Mouse (Mus musculus): ENCODE measurements around the gene Rnf8. TPM values are rescaled to one million over a fixed set of nuclear protein-coding genes. Genes with fewer than 3 reads are reported as not detected.

Gene Rnf8
- polyA plus RNA-seq, 1 experiment = 31.1 TPM

- DNase-seq = no peak
- H3K4me3 ChIP-seq (replicated peaks; ENCODE audit: extremely low read depth, low read depth, low read length) = no peak overlapping the region
- 83% methylated on average over 4 of the region's 4 CpGs for WGBS
- peaks cover 8% of the 10 kb centered on the region for H3K4me1 ChIP-seq (ENCODE audit: control insufficient read depth, insufficient read depth, low read length)
- no peak for TF ChIP-seq POLR2A (IDR thresholded peaks at IDR 0.05; ENCODE audit: borderline replicate concordance, extremely low read depth, low read depth, low read length)
- TF ChIP-seq CTCF (IDR thresholded peaks at IDR 0.05; ENCODE audit: insufficient read depth, low read length) = no peak
Observed at GRCm38 (mm10) chr17:29669030-29669429, 54.4 kb downstream of the Rnf8 start.

DNA sequence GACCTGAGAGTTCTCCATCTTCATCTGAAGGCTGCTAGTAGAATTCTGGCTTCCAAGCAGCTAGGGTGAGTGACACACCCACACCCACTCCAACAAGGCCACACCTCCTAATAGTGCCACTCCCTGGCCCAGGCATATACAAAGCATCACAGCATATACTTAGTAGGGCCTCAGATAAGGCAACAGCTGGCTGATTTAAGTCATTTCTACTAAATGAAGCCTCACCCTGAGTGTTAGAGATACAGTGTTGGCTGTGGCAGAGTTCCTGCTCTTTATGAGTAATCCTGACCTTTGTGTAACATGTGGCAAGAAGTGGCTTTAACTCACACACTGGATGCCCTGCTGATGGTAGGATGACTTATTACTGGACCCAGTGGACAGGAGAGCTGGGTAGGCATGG lies 55.3 kb downstream of the Rnf8 start:
- no peak for DNase-seq
- H3K4me1 ChIP-seq (ENCODE audit: control insufficient read depth, insufficient read depth, low read length) = peaks cover 8% of the 10 kb centered on the region
- no peak for TF ChIP-seq CTCF (IDR thresholded peaks at IDR 0.05; ENCODE audit: insufficient read depth, low read length)
- no peak for TF ChIP-seq POLR2A (IDR thresholded peaks at IDR 0.05; ENCODE audit: borderline replicate concordance, extremely low read depth, low read depth, low read length)
- H3K4me3 ChIP-seq (replicated peaks; ENCODE audit: extremely low read depth, low read depth, low read length) = no peak overlapping the region

DNA sequence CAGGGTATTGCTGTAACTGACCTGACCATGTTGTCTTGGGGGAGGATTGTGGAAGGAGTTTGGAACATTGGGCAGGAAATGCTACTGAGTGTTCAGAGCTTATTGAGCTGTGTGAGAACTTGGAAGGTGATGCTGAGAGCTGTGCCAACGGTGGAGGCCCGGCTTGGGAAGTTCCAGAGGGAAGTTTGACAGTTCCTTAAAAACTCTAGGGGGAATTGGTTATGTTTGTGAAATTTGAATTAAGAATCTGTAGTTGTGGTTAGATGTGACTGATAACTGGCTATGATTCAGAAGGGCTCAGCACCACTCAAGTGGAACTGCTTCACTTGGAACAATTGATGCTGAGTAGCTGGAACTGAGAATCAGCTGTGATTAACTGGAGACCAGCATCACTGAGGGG lies 56.4 kb downstream of the Rnf8 start:
- Histone ChIP-seq H3K4me1 (ENCODE audit: control insufficient read depth, insufficient read depth, low read length) (peaks cover 8% of the 10 kb centered on the region), H3K4me3 (replicated peaks; ENCODE audit: extremely low read depth, low read depth, low read length) (no peak overlapping the region)
- TF ChIP-seq CTCF (IDR thresholded peaks at IDR 0.05; ENCODE audit: insufficient read depth, low read length) (no peak), POLR2A (IDR thresholded peaks at IDR 0.05; ENCODE audit: borderline replicate concordance, extremely low read depth, low read depth, low read length) (no peak)
- 48% methylated on average over 2 of the region's 2 CpGs for WGBS
- DNase-seq = no peak

GRCm38 (mm10) chr17:29673325-29673724 lies 58.7 kb downstream of the Rnf8 start:
- TF ChIP-seq POLR2A (IDR thresholded peaks at IDR 0.05; ENCODE audit: borderline replicate concordance, extremely low read depth, low read depth, low read length) (no peak), CTCF (IDR thresholded peaks at IDR 0.05; ENCODE audit: insufficient read depth, low read length) (no peak)
- H3K4me3 ChIP-seq (replicated peaks; ENCODE audit: extremely low read depth, low read depth, low read length) = no peak overlapping the region
- WGBS = 86% methylated on average over 4 of the region's 4 CpGs
- H3K4me1 ChIP-seq (ENCODE audit: control insufficient read depth, insufficient read depth, low read length) = peaks cover 8% of the 10 kb centered on the region
- no peak for DNase-seq

DNA sequence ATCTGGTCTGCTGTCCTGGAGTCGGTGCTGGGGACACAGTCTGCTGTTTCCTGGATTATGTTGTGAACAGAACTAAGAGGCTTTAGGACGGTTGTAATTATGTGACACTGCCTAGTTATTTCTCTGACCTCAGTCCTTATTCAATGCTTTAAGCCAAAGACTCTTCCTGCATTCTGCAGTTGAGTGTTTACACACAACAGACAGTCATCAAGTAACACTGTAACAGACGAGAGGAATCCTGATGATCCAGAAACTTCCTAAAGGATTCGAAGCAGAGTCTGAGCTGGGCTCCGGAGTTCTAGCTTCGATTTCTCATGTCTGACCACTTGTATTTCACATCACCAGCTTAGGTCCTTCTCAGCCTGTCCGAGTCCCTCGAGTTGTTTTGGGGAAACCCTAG lies 63.9 kb downstream of the Rnf8 start:
- DNase-seq = no peak
- no peak for TF ChIP-seq CTCF (IDR thresholded peaks at IDR 0.05; ENCODE audit: insufficient read depth, low read length)
- no peak for TF ChIP-seq POLR2A (IDR thresholded peaks at IDR 0.05; ENCODE audit: borderline replicate concordance, extremely low read depth, low read depth, low read length)
- Histone ChIP-seq H3K4me3 (replicated peaks; ENCODE audit: extremely low read depth, low read depth, low read length) (no peak overlapping the region), H3K4me1 (ENCODE audit: control insufficient read depth, insufficient read depth, low read length) (no peaks in the 10 kb centered on the region)
- WGBS = 65% methylated on average over 8 of the region's 8 CpGs

DNA sequence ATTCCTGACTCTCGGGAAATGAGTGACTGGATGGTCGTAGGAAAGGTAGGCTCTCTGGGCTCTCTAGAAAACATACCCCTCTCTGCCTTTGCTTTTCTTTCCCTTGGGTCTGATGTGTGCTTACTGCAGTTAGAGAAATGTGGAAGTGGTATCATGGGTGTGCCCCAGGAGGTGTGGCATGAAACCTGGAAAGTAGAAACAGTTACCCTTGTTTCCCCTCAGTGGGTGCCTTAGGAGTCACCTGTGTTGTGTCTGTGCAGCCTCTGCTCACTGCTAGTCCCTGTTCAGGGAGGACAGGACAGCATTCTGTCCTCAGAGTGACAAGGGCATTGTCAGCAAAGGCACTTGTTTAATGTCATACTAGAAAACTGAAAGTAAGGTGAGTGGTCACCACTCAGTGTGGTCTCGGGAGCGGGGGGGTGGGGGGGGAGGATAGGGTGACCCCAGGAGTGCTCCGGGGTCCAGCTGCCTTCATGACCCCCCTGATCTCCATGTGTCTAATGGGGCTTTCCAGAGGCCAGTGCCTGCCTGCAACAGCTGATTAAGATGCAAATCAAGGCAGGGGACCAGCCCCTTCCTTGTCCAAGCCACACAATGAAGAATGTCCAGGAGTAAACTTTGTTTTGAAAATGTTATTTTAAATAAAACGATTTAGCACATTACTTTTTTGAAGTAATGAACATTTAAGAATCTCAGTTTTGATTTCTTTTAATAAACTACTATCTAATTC lies 64.6 kb downstream of the Rnf8 start:
- Histone ChIP-seq H3K4me1 (ENCODE audit: control insufficient read depth, insufficient read depth, low read length) (no peaks in the 10 kb centered on the region), H3K4me3 (replicated peaks; ENCODE audit: extremely low read depth, low read depth, low read length) (no peak overlapping the region)
- DNase-seq = no peak
- TF ChIP-seq POLR2A (IDR thresholded peaks at IDR 0.05; ENCODE audit: borderline replicate concordance, extremely low read depth, low read depth, low read length) = no peak
- TF ChIP-seq CTCF (IDR thresholded peaks at IDR 0.05; ENCODE audit: insufficient read depth, low read length) = no peak
- 74% methylated on average over 6 of the region's 6 CpGs for whole genome bisulfite sequencing

DNA sequence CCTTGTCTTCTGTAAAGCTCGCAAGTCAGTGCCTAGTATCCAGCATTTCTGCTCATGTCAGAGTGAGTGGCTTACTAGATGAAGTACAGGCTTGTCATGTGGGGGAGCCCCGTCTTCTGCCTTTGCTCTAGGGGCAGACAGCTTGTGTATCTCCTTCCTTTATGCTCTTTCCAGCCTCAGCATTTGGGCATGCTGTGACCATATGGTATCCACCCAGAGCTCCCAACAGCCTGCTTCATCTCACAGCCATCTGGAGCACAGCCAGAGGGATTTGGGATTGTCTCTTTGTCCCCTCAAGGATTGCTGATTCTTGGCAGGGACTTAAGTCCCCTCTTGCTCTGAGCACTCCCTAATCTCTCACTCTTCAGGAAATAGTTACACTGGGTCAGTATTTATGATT lies 65.6 kb downstream of the Rnf8 start:
- no peak for DNase-seq
- Histone ChIP-seq H3K4me3 (replicated peaks; ENCODE audit: extremely low read depth, low read depth, low read length) (no peak overlapping the region), H3K4me1 (ENCODE audit: control insufficient read depth, insufficient read depth, low read length) (no peaks in the 10 kb centered on the region)
- no peak for TF ChIP-seq CTCF (IDR thresholded peaks at IDR 0.05; ENCODE audit: insufficient read depth, low read length)
- no peak for TF ChIP-seq POLR2A (IDR thresholded peaks at IDR 0.05; ENCODE audit: borderline replicate concordance, extremely low read depth, low read depth, low read length)
- 89% methylated on average over 2 of the region's 2 CpGs for WGBS

DNA sequence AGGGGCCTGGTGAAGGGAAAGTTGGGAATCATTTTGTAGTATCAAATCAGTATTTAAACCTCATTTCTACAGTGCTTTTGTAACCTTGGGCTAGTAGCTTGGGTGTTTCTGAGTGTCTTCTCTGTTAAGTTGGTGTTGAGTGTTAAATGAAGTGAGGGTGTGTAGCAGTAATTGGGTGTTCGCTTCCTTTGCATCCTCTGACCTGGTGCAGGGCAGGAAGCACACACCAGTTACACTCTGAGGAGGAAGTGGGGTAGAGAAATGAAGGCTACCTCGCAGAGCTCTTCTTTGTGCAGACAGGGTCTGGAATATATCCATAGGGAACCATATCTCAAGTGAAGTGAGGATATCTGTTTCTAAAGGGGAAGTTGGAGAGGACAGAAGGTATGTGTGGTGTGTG lies 66.3 kb downstream of the Rnf8 start:
- DNase-seq = no peak
- WGBS = 75% methylated on average over 2 of the region's 2 CpGs
- no peaks in the 10 kb centered on the region for H3K4me1 ChIP-seq (ENCODE audit: control insufficient read depth, insufficient read depth, low read length)
- H3K4me3 ChIP-seq (replicated peaks; ENCODE audit: extremely low read depth, low read depth, low read length) = no peak overlapping the region
- TF ChIP-seq POLR2A (IDR thresholded peaks at IDR 0.05; ENCODE audit: borderline replicate concordance, extremely low read depth, low read depth, low read length) (no peak), CTCF (IDR thresholded peaks at IDR 0.05; ENCODE audit: insufficient read depth, low read length) (no peak)

GRCm38 (mm10) chr17:29681669-29682068 lies 67.1 kb downstream of the Rnf8 start:
- Histone ChIP-seq H3K4me1 (ENCODE audit: control insufficient read depth, insufficient read depth, low read length) (no peaks in the 10 kb centered on the region), H3K4me3 (replicated peaks; ENCODE audit: extremely low read depth, low read depth, low read length) (no peak overlapping the region)
- DNase-seq = no peak
- WGBS = 85% methylated on average over 9 of the region's 9 CpGs
- TF ChIP-seq POLR2A (IDR thresholded peaks at IDR 0.05; ENCODE audit: borderline replicate concordance, extremely low read depth, low read depth, low read length) = no peak
- TF ChIP-seq CTCF (IDR thresholded peaks at IDR 0.05; ENCODE audit: insufficient read depth, low read length) = no peak

- 91% methylated on average over 7 of the region's 7 CpGs for WGBS
- Histone ChIP-seq H3K4me3 (replicated peaks; ENCODE audit: extremely low read depth, low read depth, low read length) (no peak overlapping the region), H3K4me1 (ENCODE audit: control insufficient read depth, insufficient read depth, low read length) (no peaks in the 10 kb centered on the region)
- DNase-seq = no peak
- TF ChIP-seq POLR2A (IDR thresholded peaks at IDR 0.05; ENCODE audit: borderline replicate concordance, extremely low read depth, low read depth, low read length) (no peak), CTCF (IDR thresholded peaks at IDR 0.05; ENCODE audit: insufficient read depth, low read length) (no peak)
Observed at GRCm38 (mm10) chr17:29682261-29682660, 67.7 kb downstream of the Rnf8 start.
